Mouse (Mus musculus) frontal cortex, postnatal 10 days (tissue): ENCODE measurements around the gene Kcnb1.

Experiments
- DNase-seq, 2 experiments: peaks; one replicate each; pipeline ENCODE4 v3.0.0; 2022; ENCODE audit warnings: low spot score in 2 of 2, mixed read lengths in 1 of 2

Kcnb1 gene

DNA sequence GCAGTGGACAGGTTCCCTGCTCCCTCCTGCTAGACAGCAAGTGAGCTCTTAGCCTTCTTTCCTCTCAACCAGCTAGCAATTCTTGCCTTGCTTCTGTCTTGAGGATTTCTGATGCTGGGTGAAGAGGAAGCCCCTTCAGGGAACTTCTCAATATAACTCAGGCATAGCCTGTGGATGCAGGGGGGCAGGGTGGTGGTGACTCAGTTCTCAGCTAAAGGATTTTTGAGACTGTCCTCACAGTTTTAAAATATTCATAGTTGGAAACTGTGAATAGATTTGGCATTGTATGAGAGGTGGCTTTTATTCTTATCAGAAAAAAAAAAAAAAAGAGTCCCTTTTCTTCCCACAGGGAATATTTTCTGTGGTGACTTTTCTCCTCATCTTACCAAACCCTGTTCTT, 129.2 kb downstream of the Kcnb1 start:
- DNase-seq = no peak

DNA sequence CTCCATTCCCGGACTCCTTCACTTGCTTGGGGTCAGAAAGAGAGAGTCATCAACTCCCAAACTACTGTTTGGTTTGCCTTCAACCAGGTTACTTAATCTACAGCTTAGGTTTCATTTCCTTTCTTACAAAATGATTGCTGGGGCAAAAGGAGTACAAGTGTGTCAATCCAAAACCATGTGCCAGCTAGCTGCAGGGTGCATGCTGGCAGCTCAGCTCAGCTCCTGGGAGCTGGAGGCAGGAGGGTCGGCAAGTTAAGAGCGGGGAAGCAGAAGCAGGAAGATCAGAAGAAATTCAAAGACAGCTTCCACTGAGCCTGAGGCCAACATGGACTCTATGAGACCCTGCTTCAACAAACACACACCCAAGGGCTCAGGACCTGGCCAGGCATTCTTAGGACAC, 129.6 kb downstream of the Kcnb1 start:
- DNase-seq = no peak

DNA sequence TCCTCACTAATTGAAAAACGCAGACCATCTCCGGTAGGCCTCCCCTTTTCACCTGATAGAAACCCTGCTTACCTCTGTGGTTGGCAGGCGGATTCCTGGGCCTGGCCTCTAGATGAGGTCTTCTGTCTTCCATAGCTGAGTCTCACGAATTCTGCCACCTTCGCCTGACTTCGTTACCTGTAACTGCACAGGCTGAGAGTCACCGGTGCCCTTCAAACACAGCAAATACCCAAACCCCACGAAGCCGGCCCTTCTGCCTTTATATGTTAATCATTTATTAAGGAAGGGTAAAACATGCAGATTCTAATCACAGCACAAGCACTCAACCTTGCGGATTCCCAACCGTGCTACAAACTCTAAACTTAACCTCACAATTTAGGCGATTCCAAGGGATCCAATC, 130.0 kb downstream of the Kcnb1 start:
- no peak for DNase-seq

DNA sequence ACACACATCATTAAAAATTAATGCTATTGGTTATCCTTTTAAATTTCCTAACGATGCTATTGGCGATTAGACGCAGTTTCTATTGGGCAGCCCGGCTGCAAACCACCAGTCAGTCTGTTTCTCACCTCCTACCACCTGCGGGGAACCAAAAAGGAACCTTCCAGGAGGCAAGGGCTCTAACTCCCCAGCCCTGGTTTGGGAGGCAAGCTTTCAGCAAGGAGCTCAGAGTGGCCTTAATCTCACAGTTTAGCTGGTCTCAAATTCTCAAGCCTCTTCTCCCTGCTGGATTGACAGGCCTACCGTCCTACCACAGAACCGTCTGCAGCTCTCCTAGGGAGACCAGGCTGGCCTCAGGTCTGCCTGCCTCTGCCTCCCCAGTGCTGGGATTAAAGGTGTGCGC, 130.4 kb downstream of the Kcnb1 start:
- DNase-seq = no peak

DNA sequence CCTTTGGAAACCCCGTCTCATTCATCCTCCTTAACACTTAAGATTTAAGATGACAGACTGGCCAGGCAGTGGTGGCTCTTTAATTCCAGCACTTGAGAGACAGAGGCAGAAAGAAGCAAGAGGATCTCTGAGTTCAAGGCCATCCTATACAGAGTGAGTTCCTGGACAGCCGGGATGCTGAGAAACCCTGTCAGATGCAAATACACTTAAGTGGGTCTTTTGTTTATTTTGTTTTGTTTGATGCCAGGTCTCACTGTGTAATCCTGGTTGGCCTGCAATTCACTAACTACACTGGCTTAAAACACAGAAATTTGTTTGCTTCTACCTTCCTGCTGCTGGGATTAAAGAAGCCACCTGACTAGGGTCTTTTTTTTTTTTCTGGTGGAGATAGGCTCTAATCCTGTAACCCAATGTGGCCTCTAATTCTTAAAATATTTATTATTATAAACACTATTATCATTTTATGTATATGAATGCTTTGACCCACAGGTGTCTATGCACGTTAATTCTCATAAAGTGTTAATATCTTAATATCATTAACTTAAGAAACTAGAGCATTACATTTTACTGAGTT, 131.1 kb downstream of the Kcnb1 start:
- DNase-seq = no peak

DNA sequence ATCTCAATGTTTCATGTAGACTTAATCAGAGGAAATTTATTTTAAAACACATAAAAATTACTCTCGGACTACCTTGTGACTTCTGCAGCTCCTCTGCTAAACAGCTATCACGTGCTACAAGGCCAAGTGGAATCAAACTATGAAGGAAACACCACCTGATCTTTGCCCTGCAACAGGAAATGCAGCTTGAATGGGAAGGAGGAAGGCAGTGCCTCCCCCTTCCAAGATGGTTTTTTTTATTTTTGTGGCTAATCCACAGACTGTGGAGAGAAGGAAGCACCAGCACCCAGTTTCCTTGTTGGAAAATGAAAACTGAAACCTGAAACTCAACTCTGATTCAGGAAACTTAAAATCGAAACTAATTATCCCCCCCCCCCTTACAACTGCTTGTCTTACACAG, 131.8 kb downstream of the Kcnb1 start:
- DNase-seq = no peak

DNA sequence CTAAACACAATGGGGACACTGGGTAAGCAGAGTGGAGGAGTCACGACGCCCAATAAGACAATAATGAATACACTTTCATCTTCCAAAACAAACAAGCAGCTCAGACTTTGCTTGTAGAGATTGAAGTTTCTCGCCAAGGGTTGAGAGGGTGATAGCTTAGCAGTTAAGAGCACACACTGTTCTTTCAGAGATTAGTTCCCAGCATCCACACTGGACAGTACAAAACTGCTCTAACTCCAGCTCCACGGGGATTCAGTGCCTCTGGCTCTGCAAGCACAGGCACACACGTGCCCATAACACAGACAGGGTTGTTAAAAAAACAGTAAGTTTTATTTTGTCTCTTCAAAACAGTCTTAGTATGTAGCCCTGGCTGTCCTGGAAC, 133.0 kb downstream of the Kcnb1 start:
- no peak for DNase-seq

DNA sequence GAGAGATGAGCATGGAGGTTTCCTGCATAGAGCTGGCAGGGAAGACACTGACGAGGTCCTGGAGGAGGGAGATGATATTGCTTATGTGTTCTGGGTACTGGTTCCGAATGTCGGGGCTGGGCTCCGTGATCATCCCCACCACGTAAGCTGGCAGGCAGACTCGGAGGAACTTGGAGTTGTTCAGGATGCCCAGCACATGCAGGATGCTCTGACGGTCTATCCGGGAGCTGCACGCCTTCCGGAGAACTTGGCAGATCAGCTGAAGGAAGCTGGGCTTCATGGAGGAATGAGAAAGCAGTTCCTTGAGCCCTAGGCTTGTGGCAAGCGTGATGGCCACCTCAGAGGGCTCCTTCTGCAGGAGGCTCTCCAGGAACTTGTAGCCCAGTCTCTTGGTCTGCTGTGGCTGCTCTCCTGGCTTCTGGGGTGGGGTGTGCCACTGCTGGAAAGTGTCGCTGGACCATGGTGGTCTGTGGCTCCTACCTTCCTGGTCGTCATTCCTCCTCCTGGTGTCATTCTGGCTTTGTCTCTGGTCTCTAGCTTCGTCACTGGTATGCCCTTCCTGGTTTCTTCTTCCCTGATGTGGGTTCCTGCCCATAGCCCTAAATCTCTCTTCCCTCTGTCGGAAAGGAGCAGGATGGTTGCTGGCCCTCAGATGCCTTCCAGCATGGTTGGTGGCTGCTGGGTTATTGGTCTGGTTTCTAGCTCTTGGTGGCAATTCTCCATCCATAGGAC, 133.6 kb downstream of the Kcnb1 start:
- DNase-seq = no peak

DNA sequence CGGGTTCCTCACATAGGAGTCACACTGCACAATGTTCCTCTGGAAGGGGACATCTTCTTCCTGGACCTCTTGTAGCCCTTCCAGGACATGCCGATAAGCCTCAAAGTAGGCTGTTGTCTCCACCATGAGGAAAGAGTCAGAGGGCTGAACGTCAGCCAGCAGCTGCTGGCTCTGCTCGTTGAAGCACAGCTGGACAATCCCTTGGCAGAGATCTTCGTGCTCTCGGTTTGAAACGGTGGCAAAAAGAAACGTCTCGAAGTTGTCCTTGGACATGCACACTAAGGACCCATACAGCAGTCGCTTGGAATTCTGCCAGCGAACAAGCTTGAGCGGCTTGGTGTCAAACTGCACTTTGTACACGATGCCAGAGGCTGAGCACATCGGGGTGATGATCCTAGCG, 134.6 kb downstream of the Kcnb1 start:
- DNase-seq = no peak

DNA sequence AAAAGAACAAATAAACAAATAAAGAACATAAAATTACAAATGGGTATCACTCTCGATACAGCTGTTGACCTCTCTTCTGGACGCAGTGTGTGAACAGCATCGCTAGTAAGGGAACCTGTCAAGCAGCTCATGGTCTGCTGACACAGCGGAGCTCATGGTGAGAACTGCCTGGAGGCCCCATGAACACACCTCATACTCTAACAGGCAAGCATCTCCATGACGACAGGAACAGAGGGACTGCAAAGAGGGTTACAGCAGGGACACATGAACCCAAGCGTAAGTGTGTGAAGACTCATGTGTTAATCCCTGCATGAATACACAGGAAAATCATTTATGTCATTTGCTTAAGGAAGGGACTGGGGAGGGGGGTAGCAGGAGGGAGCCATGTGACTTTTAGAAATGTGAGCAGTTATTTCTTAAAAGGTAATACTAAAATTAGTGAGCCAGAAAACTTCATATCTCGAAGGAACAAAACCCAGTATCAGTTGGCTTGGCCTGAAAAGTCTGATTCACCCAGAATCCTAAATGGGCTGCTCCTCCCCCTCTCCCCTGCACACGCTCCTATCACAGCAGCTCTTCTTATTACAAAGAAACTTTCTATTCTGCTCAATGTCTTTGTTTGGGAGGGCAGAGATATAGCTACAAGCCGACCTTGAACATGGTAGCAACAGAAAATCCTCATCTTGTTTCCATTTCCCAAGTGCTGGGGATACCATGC, 136.7 kb downstream of the Kcnb1 start:
- DNase-seq = no peak

DNA sequence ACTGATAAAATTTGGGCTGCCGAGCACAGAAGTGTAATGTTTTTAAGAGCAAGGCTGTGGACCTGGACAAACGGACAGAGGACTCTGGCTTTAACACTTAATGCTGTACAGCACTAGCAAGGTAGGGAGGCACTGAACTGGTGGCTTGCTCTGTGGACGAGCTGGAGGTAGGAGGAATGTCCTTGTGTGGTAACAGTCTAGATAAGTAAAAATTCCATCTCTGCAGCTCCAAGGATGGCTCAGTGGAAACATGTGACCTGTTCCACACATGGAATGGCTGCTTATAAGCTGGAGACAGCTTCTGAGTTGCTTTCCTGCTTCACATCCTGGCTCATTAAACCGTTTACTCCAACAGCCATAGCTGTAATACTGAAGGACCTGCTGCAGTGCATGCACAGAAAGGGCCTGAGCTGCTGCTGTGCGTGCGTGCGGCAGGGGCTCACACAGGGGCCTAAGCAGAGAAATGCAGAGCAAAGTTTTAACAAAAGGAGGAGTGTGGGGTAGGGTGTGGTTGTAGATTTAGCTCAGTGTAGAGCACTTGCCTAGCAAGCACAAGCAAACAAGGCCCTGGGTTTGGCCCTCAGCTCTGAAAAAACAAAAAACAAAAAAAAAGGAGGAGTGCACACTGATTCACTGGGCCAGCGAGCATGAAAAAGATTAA, 141.1 kb downstream of the Kcnb1 start:
- no peak for DNase-seq

DNA sequence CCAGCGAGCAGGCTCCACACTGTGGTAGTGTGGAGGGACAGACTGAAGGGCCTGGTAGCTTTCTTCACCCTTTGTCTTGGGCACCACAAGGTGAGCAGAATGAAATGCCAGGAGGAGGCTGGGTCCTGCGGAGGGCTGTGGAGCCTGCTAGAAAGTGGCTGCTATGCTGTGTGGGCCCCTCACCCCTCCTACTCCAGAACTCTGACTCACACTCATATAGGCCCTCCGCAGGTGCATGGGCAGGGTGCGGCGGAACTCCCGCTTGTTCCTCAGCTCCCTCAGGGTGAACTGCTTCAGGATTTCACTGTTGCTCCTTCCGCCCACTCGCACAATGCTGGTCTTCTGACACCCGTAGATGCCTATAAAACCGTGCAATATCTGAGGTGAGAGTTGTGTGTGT, 141.7 kb downstream of the Kcnb1 start:
- no peak for DNase-seq
